11 mouse cellular contexts compared by ENCODE assay signal in the genomic region with DNA sequence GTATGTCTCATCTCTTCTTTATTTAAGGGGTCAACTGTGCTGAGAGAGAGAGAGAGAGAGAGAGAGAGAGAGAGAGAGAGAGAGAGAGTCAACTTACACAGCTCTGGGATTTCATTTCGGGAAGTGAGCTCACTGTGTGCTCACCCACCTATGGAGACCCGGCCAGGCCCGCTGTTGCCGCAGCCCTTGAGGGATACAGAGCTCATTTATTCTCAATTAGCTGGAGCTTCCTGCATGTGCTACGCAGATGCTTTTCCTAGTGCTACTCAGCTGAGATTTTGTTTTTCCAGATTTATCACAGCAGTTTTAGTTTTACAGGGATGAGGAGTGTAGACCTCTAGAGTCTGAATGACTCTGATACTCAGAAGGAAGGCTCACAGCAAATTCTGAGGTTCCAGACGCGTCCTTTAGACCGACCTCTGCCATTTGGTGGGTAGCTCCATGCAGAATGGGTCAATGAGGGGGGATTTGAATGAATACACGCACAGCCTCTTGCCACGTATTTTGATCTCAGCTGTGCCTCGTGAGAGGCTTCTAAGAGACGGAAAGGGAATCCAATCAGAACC.
DNase-seq lines count a peak whose midpoint lies in the region; ATAC-seq lines count a peak whose summit lies in the region.
"Had no signal": no experiment of that assay in that cellular context is flagged by ENCODE, and none has a peak within 500 bp of the region (broad histone marks: within the 10 kb centered on the region; RNA-seq: fewer than 3 reads in every experiment).

No protein-coding gene starts in this region.

- no peaks in the 10 kb centered on the region for H3K9me3 ChIP-seq in lung, embryonic 15.5 days
- H3K9me3 ChIP-seq in embryonic facial prominence, embryonic 14.5 days (ENCODE audit: control insufficient read depth, low read length): no peaks in the 10 kb centered on the region
- no peaks in the 10 kb centered on the region for H3K9me3 ChIP-seq in heart, embryonic 15.5 days (replicated peaks)
- no peaks in the 10 kb centered on the region for H3K9me3 ChIP-seq in neural tube, embryonic 12.5 days
- H3K9me3 ChIP-seq: G1E had no signal

- ATAC-seq in lung, embryonic 15.5 days (ENCODE audit: borderline replicate concordance, extremely low read depth, low FRiP score, low TSS enrichment): peak; percentile 35; the same call in 1 of the 2 replicates
- ATAC-seq in embryonic facial prominence, embryonic 14.5 days (ENCODE audit: low read depth): peak; percentile 84
- ATAC-seq in heart, embryonic 15.5 days (replicated peaks; ENCODE audit: insufficient number of reproducible peaks, insufficient read depth, low FRiP score, low read depth): no peak
- ATAC-seq in neural tube, embryonic 12.5 days (ENCODE audit: low FRiP score, low read depth): no peak
- ATAC-seq: forebrain, embryonic 16.5 days had no signal

- no peak for DNase-seq in lung, postnatal 25 days (ENCODE audit: low spot score)
- peak; percentile 89 for DNase-seq in embryonic facial prominence, embryonic 14.5 days (ENCODE audit: low spot score)
- no peak for DNase-seq in frontal cortex, postnatal 10 days (ENCODE audit: low spot score in 2 of 2)
- DNase-seq in left cerebral cortex, postnatal 36 days (ENCODE audit: low spot score in 2 of 2): no peak
- DNase-seq: cerebellum, adult 9-10 months; kidney, postnatal 10 days had no signal

- no peak overlapping the region for H3K4me3 ChIP-seq in lung, embryonic 15.5 days
- no peak overlapping the region for H3K4me3 ChIP-seq in embryonic facial prominence, embryonic 14.5 days (ENCODE audit: low read depth, low read length)
- no peak overlapping the region for H3K4me3 ChIP-seq in heart, embryonic 15.5 days
- H3K4me3 ChIP-seq in neural tube, embryonic 12.5 days: no peak overlapping the region

- WGBS in lung, embryonic 15.5 days: 46% methylated on average over 12 of the region's 12 CpGs
- 17% methylated on average over 12 of the region's 12 CpGs for WGBS in embryonic facial prominence, embryonic 14.5 days
- WGBS in heart, embryonic 15.5 days: 55% methylated on average over 12 of the region's 12 CpGs
- 43% methylated on average over 12 of the region's 12 CpGs for WGBS in neural tube, embryonic 12.5 days

- no peaks in the 10 kb centered on the region for H3K36me3 ChIP-seq in lung, embryonic 15.5 days
- H3K36me3 ChIP-seq in embryonic facial prominence, embryonic 14.5 days (ENCODE audit: control insufficient read depth, insufficient read depth, low read length): no peaks in the 10 kb centered on the region
- no peaks in the 10 kb centered on the region for H3K36me3 ChIP-seq in heart, embryonic 15.5 days
- H3K36me3 ChIP-seq in neural tube, embryonic 12.5 days: no peaks in the 10 kb centered on the region
- H3K36me3 ChIP-seq: G1E had no signal

- peaks cover 27% of the 10 kb centered on the region for H3K4me1 ChIP-seq in lung, embryonic 15.5 days
- peaks cover 44% of the 10 kb centered on the region for H3K4me1 ChIP-seq in embryonic facial prominence, embryonic 14.5 days (ENCODE audit: control insufficient read depth, insufficient read depth, low read length)
- peaks cover 22% of the 10 kb centered on the region for H3K4me1 ChIP-seq in heart, embryonic 15.5 days (replicated peaks)
- H3K4me1 ChIP-seq in neural tube, embryonic 12.5 days: peaks cover 18% of the 10 kb centered on the region

- H3K9ac ChIP-seq in lung, embryonic 15.5 days: no peak overlapping the region
- 0 out of 2 replicates have a peak overlapping the region, but pooled peaks have one; percentile 16 for H3K9ac ChIP-seq in embryonic facial prominence, embryonic 14.5 days (ENCODE audit: low read depth, low read length)
- no peak overlapping the region for H3K9ac ChIP-seq in heart, embryonic 15.5 days
- no peak overlapping the region for H3K9ac ChIP-seq in neural tube, embryonic 12.5 days

- H3K27me3 ChIP-seq in lung, embryonic 15.5 days: no peaks in the 10 kb centered on the region
- no peaks in the 10 kb centered on the region for H3K27me3 ChIP-seq in embryonic facial prominence, embryonic 14.5 days (replicated peaks; ENCODE audit: control insufficient read depth, insufficient read depth, low read length)
- H3K27me3 ChIP-seq in heart, embryonic 15.5 days: no peaks in the 10 kb centered on the region
- H3K27me3 ChIP-seq in neural tube, embryonic 12.5 days (replicated peaks): no peaks in the 10 kb centered on the region

- H3K4me2 ChIP-seq in lung, embryonic 15.5 days: no peak overlapping the region
- peak overlapping the region; percentile 19 for H3K4me2 ChIP-seq in embryonic facial prominence, embryonic 14.5 days (ENCODE audit: low read depth, low read length)
- peak overlapping the region; percentile 34 for H3K4me2 ChIP-seq in heart, embryonic 15.5 days
- H3K4me2 ChIP-seq in neural tube, embryonic 12.5 days (replicated peaks): 0 out of 2 replicates have a peak overlapping the region, but pooled peaks have one; percentile 9

- H3K27ac ChIP-seq in lung, embryonic 15.5 days: peak overlapping the region; percentile 51
- peak overlapping the region; percentile 71 for H3K27ac ChIP-seq in embryonic facial prominence, embryonic 14.5 days (replicated peaks; ENCODE audit: low read depth, low read length)
- H3K27ac ChIP-seq in heart, embryonic 15.5 days: no peak overlapping the region
- no peak overlapping the region for H3K27ac ChIP-seq in neural tube, embryonic 12.5 days

- intact Hi-C loops in left cerebral cortex, postnatal 36 days (cut with DNase I): no loop called here

Comparison
In these comparisons a context has a peak if more than half of its experiments do, and no peak if none do; other contexts are left out.
1. ATAC-seq: peak in lung, embryonic 15.5 days (single experiment) and embryonic facial prominence, embryonic 14.5 days (single experiment); none in heart, embryonic 15.5 days (single experiment) and neural tube, embryonic 12.5 days (single experiment).
2. H3K27ac ChIP-seq: peak in lung, embryonic 15.5 days (single experiment) and embryonic facial prominence, embryonic 14.5 days (single experiment); none in heart, embryonic 15.5 days (single experiment) and neural tube, embryonic 12.5 days (single experiment).